Mouse (Mus musculus): ENCODE results near the gene Shank3. TPM values are rescaled to one million over a fixed set of nuclear protein-coding genes. Genes with fewer than 3 reads are reported as not detected.

Shank3 gene
- polyA plus RNA-seq, 1 experiment, result 0.08 TPM

GRCm38 (mm10) chr15:89525896-89526295 lies 26.5 kb downstream of the Shank3 start:
- H3K4me1 ChIP-seq (ENCODE audit: control insufficient read depth), result no peaks in the 10 kb centered on the region
- no peak for TF ChIP-seq TAL1 (IDR thresholded peaks at IDR 0.05; ENCODE audit: low read length)
- no peak for TF ChIP-seq GATA1 (IDR thresholded peaks at IDR 0.05; ENCODE audit: low read length)
- no peak overlapping the region for H3K4me3 ChIP-seq (replicated peaks)
- H3K36me3 ChIP-seq (ENCODE audit: control insufficient read depth), result no peaks in the 10 kb centered on the region; the same call in 1 of the 2 replicates
- no peaks in the 10 kb centered on the region for H3K9me3 ChIP-seq (ENCODE audit: control insufficient read depth, low read length)
- H3K27me3 ChIP-seq (ENCODE audit: control insufficient read depth), result peaks cover 8% of the 10 kb centered on the region; the same call in 1 of the 2 replicates

- H3K4me1 ChIP-seq (ENCODE audit: control insufficient read depth), result no peaks in the 10 kb centered on the region
- H3K4me3 ChIP-seq (replicated peaks), result no peak overlapping the region
- H3K9me3 ChIP-seq (ENCODE audit: control insufficient read depth, low read length), result no peaks in the 10 kb centered on the region
- no peaks in the 10 kb centered on the region; the same call in 1 of the 2 replicates for H3K36me3 ChIP-seq (ENCODE audit: control insufficient read depth)
- H3K27me3 ChIP-seq (ENCODE audit: control insufficient read depth), result peaks cover 8% of the 10 kb centered on the region; the same call in 1 of the 2 replicates
- TF ChIP-seq GATA1 (IDR thresholded peaks at IDR 0.05; ENCODE audit: low read length), result no peak
- no peak for TF ChIP-seq TAL1 (IDR thresholded peaks at IDR 0.05; ENCODE audit: low read length)
Measured at GRCm38 (mm10) chr15:89526776-89527325, 27.4 kb downstream of the Shank3 start.

- H3K36me3 ChIP-seq (ENCODE audit: control insufficient read depth), result no peaks in the 10 kb centered on the region
Measured at GRCm38 (mm10) chr15:89527466-89527865, 28.0 kb downstream of the Shank3 start.

GRCm38 (mm10) chr15:89528201-89528850 lies 28.9 kb downstream of the Shank3 start:
- H3K4me1 ChIP-seq (ENCODE audit: control insufficient read depth), result no peaks in the 10 kb centered on the region
- TF ChIP-seq TAL1 (IDR thresholded peaks at IDR 0.05; ENCODE audit: low read length), result no peak
- no peak for TF ChIP-seq GATA1 (IDR thresholded peaks at IDR 0.05; ENCODE audit: low read length)
- peaks cover 6% of the 10 kb centered on the region; the same call in 1 of the 2 replicates for H3K27me3 ChIP-seq (ENCODE audit: control insufficient read depth)
- no peak overlapping the region for H3K4me3 ChIP-seq (replicated peaks)
- H3K36me3 ChIP-seq (ENCODE audit: control insufficient read depth), result no peaks in the 10 kb centered on the region; the same call in 1 of the 2 replicates
- H3K9me3 ChIP-seq (ENCODE audit: control insufficient read depth, low read length), result no peaks in the 10 kb centered on the region

More at GRCm38 (mm10) chr15:89527466-89527865, 28.0 kb downstream of the Shank3 start:
- Histone ChIP-seq H3K4me3 (replicated peaks) (no peak overlapping the region), H3K4me1 (ENCODE audit: control insufficient read depth) (no peaks in the 10 kb centered on the region), H3K27me3 (ENCODE audit: control insufficient read depth) (peaks cover 8% of the 10 kb centered on the region; the same call in 1 of the 2 replicates), H3K9me3 (ENCODE audit: control insufficient read depth, low read length) (no peaks in the 10 kb centered on the region)
- TF ChIP-seq GATA1 (IDR thresholded peaks at IDR 0.05; ENCODE audit: low read length) (no peak), TAL1 (IDR thresholded peaks at IDR 0.05; ENCODE audit: low read length) (no peak)

GRCm38 (mm10) chr15:89528923-89529322 lies 29.5 kb downstream of the Shank3 start:
- Histone ChIP-seq H3K27me3 (ENCODE audit: control insufficient read depth) (peaks cover 5% of the 10 kb centered on the region; the same call in 1 of the 2 replicates), H3K36me3 (ENCODE audit: control insufficient read depth) (no peaks in the 10 kb centered on the region; the same call in 1 of the 2 replicates), H3K9me3 (ENCODE audit: control insufficient read depth, low read length) (no peaks in the 10 kb centered on the region), H3K4me1 (ENCODE audit: control insufficient read depth) (no peaks in the 10 kb centered on the region), H3K4me3 (replicated peaks) (no peak overlapping the region)
- TF ChIP-seq TAL1 (IDR thresholded peaks at IDR 0.05; ENCODE audit: low read length) (no peak), GATA1 (IDR thresholded peaks at IDR 0.05; ENCODE audit: low read length) (no peak)

GRCm38 (mm10) chr15:89530336-89530735 lies 30.9 kb downstream of the Shank3 start:
- Histone ChIP-seq H3K4me1 (ENCODE audit: control insufficient read depth) (no peaks in the 10 kb centered on the region), H3K4me3 (replicated peaks) (no peak overlapping the region), H3K9me3 (ENCODE audit: control insufficient read depth, low read length) (no peaks in the 10 kb centered on the region), H3K27me3 (ENCODE audit: control insufficient read depth) (no peaks in the 10 kb centered on the region; the same call in 1 of the 2 replicates), H3K36me3 (ENCODE audit: control insufficient read depth) (no peaks in the 10 kb centered on the region; the same call in 1 of the 2 replicates)
- TF ChIP-seq TAL1 (IDR thresholded peaks at IDR 0.05; ENCODE audit: low read length) (no peak), GATA1 (IDR thresholded peaks at IDR 0.05; ENCODE audit: low read length) (no peak)

- no peaks in the 10 kb centered on the region for H3K4me1 ChIP-seq (ENCODE audit: control insufficient read depth)
- no peaks in the 10 kb centered on the region; the same call in 1 of the 2 replicates for H3K36me3 ChIP-seq (ENCODE audit: control insufficient read depth)
- H3K9me3 ChIP-seq (ENCODE audit: control insufficient read depth, low read length), result no peaks in the 10 kb centered on the region
- H3K4me3 ChIP-seq (replicated peaks), result no peak overlapping the region
- TF ChIP-seq GATA1 (IDR thresholded peaks at IDR 0.05; ENCODE audit: low read length), result no peak
- TF ChIP-seq TAL1 (IDR thresholded peaks at IDR 0.05; ENCODE audit: low read length), result no peak
- H3K27me3 ChIP-seq (ENCODE audit: control insufficient read depth), result no peaks in the 10 kb centered on the region
Measured at GRCm38 (mm10) chr15:89531399-89531798, 32.0 kb downstream of the Shank3 start.

- H3K36me3 ChIP-seq (ENCODE audit: control insufficient read depth), result no peaks in the 10 kb centered on the region; the same call in 1 of the 2 replicates
- no peaks in the 10 kb centered on the region for H3K4me1 ChIP-seq (ENCODE audit: control insufficient read depth)
- TF ChIP-seq GATA1 (IDR thresholded peaks at IDR 0.05; ENCODE audit: low read length) (no peak), TAL1 (IDR thresholded peaks at IDR 0.05; ENCODE audit: low read length) (no peak)
- H3K27me3 ChIP-seq (ENCODE audit: control insufficient read depth), result no peaks in the 10 kb centered on the region
- H3K9me3 ChIP-seq (ENCODE audit: control insufficient read depth, low read length), result no peaks in the 10 kb centered on the region
- no peak overlapping the region for H3K4me3 ChIP-seq (replicated peaks)
Measured at GRCm38 (mm10) chr15:89532026-89532923, 32.9 kb downstream of the Shank3 start.

Data from erythroblast, embryonic 14.5 days (primary cell).